Mouse (Mus musculus): ENCODE measurements around the gene Dcp1b.

DNA sequence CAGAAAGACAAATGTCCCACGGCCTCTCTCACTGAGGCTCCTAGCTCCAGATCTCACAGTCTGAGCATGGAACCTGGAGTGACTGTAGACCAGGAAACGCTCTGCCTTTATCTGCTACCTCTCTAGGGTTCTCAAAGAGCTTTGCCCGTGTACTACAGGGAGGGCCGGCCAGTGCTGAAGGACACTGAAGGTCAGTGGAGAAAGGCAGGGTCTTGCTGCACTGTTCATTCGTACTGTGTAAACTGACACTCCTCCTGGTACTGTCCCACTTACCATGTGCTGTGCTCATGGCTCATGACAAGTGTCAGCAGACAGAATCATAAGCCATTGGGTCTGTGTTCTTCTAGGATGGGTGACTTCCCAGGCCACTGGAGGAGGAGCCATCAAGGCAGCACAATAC lies 38.3 kb downstream of the Dcp1b start:
- TF ChIP-seq POLR2A (IDR thresholded peaks at IDR 0.05; ENCODE audit: borderline replicate concordance, extremely low read depth, insufficient read depth, insufficient read length, poor library complexity, severe bottlenecking) = no peak
- no peak for TF ChIP-seq CTCF (IDR thresholded peaks at IDR 0.05; ENCODE audit: borderline replicate concordance, extremely low read depth, insufficient read depth, insufficient read length)

Data from brain, embryonic 14.5 days (tissue).